24 mouse cellular contexts compared by ENCODE assay signal in the genomic region with DNA sequence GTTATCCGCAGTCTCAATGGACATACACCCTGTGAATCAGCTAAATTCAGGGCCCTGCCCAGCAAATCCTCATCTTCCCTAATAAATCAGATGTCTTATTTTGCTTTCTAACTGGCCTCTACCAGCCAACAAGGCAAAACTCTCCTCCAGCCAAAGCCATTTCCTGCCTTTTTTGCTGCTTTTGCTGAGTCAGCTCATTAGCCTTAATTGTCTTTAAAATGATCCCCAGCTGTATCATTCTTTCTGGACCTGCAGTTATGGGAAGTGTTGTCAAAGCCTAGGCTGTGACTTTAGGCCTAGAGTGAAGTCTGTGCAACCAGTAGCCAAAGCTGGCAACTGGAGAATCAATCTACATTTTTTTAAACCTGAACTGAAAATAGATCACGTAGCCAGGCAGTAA.
"Had no signal": no experiment of that assay in that cellular context is flagged by ENCODE, and none has a peak within 500 bp of the region (broad histone marks: within the 10 kb centered on the region; RNA-seq: fewer than 3 reads in every experiment).

No protein-coding gene starts in this region.

- H3K4me3 ChIP-seq: heart, adult 2 months; heart, embryonic 13.5 days; heart, embryonic 15.5 days; hindbrain, embryonic 13.5 days; hindbrain, embryonic 15.5 days; kidney, embryonic 15.5 days; left cerebral cortex, adult 2 months; limb, embryonic 10.5 days; limb, embryonic 12.5 days had no signal

- H3K36me3 ChIP-seq: heart, embryonic 13.5 days; heart, embryonic 15.5 days; hindbrain, embryonic 13.5 days; hindbrain, embryonic 15.5 days; kidney, embryonic 15.5 days; limb, embryonic 10.5 days; limb, embryonic 12.5 days had no signal

- H3K9me3 ChIP-seq: heart, embryonic 15.5 days; hindbrain, embryonic 15.5 days; kidney, embryonic 15.5 days; limb, embryonic 10.5 days; limb, embryonic 12.5 days had no signal

- H3K27me3 ChIP-seq: heart, embryonic 13.5 days; heart, embryonic 15.5 days; hindbrain, embryonic 13.5 days; hindbrain, embryonic 15.5 days; kidney, embryonic 15.5 days; limb, embryonic 12.5 days had no signal

- ATAC-seq: hindbrain, postnatal 0 days; intestine, embryonic 16.5 days had no signal

- DNase-seq: gastrocnemius, postnatal 14 days; gastrocnemius, postnatal 36 days; heart, adult 11 months; heart, adult 2 months; heart, postnatal 14 days; heart, postnatal 36 days; kidney, adult 11 months; kidney, adult 2 months; kidney, adult 9 months; kidney, postnatal 14 days; kidney, postnatal 36 days; liver had no signal

- H3K27ac ChIP-seq: heart, adult 2 months; heart, embryonic 13.5 days; heart, embryonic 15.5 days; hindbrain, embryonic 13.5 days; hindbrain, embryonic 15.5 days; hindbrain, postnatal 0 days; kidney, embryonic 15.5 days; kidney, postnatal 0 days; left cerebral cortex, adult 2 months; limb, embryonic 10.5 days; limb, embryonic 12.5 days had no signal

- H3K9ac ChIP-seq: heart, embryonic 13.5 days; heart, embryonic 15.5 days; hindbrain, embryonic 13.5 days; hindbrain, embryonic 15.5 days; kidney, embryonic 15.5 days; limb, embryonic 12.5 days had no signal

- H3K4me2 ChIP-seq: heart, embryonic 13.5 days; heart, embryonic 15.5 days; hindbrain, embryonic 13.5 days; hindbrain, embryonic 15.5 days; kidney, embryonic 15.5 days; limb, embryonic 12.5 days; liver, embryonic 11.5 days had no signal

- H3K4me1 ChIP-seq: heart, embryonic 13.5 days; heart, embryonic 15.5 days; hindbrain, embryonic 13.5 days; hindbrain, embryonic 15.5 days; kidney, embryonic 15.5 days; limb, embryonic 10.5 days; limb, embryonic 12.5 days had no signal
